Mouse (Mus musculus): Measurements from ENCODE around the gene Sgk2.

The Sgk2 gene

DNA sequence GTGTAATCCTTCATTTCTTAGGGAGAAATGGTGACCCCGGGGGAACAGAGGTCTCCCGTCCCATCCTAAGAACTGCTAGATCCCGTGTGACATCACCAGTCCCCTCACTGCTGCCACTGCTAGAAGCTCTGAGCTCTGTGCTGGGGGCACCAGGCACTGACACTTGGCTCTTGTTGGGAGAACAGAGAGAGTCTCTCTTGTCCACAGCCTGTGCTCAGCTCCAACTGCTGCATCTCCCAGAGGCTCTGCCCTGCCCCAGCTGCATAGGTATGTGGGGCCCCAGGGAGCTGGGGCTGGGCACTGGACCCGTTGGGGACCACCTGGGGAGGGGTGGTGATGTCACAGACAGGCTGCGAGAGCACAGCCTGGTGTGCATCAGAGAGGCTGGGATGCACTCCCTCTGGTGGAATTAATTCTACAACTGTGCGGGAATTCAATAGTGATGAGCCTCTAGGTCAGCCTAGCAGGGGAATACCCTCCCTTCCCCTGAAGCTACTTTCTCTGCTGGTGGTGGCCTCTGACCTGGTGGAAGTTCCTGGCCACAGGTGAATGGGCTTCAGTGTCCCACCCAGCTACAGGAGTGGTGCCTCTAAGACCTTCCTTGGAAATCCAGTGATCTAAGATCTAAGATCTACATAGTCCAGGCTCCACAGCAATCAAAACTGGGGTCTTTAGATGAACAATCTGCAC is 4.4 kb downstream of the Sgk2 start:
- DNase-seq (ENCODE audit: low read depth, low spot score): no peak

- DNase-seq (ENCODE audit: low read depth, low spot score): no peak
These were observed 4.9 kb downstream of the Sgk2 start for GRCm38 (mm10) chr2:162992084-162992437.

DNA sequence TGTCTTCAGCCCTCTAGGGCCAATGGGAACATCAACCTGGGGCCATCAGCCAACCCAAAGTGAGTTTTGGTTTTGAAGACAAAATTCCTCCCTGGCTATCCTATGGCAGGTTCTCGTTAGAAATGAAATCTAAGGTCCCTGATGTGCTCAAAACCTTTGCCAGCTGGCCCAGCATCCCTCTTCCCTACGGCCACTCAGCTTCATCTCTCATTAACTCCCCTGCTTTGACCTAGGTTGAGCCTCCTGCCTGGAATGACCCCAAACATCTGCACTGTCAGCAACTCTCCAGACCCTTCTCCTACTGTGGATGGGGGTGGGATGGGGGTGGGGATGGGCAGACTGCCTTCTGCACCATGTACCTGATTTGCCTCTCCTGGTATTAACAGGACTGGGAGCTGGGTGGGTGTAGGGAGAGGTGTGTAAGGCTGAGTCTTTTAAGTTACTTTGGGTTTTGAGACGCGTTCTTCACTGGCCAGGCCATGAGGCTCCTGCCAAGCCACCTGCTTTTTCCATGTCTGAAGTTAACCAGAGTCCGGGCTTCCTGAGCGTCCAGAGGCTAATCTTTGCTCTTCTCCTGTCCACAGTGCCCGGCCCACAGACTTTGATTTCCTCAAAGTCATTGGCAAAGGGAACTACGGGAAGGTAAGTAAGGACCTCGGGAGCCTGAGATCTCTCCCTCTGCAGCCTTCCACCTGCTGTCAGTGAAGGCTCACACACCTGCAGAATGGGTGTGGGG is 6.9 kb downstream of the Sgk2 start:
- no peak for DNase-seq (ENCODE audit: low read depth, low spot score)

GRCm38 (mm10) chr2:162998528-162999230 is 11.5 kb downstream of the Sgk2 start:
- DNase-seq (ENCODE audit: low read depth, low spot score): peak; percentile 73

DNA sequence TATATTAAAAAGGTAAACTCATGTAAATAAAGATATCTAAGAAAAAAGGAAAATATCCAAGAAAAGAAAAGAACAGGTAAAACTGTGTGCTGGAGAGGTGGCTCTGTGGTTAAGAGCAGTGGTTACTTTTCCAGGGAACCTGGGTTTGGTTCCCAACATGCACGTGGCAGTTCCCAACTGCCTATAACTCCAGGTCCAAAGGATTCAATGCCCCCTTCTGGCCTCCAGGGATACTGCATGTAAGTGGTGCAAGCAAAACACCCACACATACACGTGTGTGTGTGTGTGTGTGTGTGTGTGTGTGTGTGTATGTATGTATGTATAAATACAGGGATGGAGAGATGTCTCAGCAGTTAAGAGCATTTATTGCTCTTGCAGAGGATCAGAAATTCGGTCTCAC is 12.6 kb downstream of the Sgk2 start:
- DNase-seq (ENCODE audit: low read depth, low spot score): peak; percentile 46

DNA sequence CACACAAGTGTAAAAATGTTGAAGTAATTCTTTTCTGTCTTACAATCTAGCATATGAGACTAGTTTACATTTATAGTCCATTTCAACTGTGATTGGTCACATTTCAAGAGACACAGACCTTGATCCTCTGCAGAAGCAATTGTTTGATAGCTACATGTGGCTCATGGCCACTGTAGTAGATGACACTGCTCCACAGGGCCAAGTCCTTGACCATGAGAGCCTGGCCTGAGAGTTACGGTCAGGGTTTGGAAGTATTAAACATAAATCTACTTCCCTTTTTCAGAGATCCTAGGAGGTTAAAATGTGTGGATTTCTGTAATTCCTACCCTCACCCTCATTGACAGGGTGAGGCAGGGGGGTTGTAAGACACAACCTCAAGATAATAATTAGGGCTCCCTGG is 13.9 kb downstream of the Sgk2 start:
- no peak for DNase-seq (ENCODE audit: low read depth, low spot score)

DNA sequence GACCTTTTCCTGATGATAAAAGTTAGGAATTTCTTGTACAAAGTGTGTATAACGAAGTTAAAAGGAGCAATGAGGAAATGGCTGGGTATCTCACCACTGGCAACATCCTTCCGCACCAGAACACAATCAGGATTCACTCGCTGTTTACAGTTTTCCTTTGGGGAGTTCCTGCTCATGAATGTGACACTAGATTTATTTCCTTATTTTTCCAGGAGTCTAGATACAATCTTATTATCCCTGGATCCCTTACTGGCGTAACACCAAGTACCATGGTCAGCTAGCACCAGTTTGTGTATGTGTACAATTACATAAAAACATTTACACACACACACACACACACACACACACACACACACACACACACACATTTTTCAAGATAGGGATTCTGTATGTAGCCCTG is 20.2 kb downstream of the Sgk2 start:
- no peak for DNase-seq (ENCODE audit: low read depth, low spot score)

DNA sequence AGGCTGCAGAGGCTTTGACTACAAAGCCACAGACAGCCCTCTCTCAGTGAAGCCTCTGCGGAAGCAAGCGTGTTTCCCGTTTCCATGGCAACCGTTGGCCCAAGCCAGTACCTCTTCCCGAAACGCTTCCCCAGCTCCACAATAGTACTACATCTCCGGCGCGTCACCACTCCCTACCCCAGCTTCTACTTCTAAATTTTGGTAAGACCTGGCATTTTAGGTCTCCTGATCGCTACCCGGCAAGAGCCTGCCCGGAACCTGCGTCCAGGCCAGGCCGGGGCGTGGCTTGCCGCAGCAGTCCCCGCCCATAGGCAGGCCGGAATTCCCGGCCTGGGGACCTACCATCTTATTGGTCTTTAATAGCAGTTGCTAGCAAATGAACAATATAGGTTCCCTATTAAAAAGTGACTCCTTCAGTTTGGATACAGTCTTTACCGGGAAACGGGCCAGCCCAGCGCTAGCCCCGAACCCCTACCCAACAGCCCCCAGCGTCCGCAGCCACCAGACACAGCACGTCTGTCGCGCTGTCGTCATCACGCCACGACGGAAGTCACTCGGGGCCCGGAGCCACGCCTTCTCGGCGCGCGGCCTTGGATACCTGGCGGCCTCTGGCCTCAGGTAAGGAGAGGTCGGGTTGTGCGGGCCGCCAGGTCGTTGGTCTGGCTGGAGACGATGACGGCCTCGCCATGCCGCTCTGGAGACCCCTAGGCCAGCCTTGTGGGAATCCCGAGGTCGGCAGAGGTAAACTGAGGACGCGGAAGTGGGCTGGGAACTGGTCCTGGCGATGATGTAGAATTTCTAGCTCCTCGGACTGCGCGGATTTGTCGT is 30.0 kb downstream of the Sgk2 start, which contains the start of gene Ift52:
Ift52 (plus strand) TSS at position 439 of the 828 bp plus-strand sequence.
- peak; percentile 85 for DNase-seq (ENCODE audit: low read depth, low spot score)

- no peak for DNase-seq (ENCODE audit: low read depth, low spot score)
These were observed 44.2 kb downstream of the Sgk2 start for GRCm38 (mm10) chr2:163031289-163031688.

DNA sequence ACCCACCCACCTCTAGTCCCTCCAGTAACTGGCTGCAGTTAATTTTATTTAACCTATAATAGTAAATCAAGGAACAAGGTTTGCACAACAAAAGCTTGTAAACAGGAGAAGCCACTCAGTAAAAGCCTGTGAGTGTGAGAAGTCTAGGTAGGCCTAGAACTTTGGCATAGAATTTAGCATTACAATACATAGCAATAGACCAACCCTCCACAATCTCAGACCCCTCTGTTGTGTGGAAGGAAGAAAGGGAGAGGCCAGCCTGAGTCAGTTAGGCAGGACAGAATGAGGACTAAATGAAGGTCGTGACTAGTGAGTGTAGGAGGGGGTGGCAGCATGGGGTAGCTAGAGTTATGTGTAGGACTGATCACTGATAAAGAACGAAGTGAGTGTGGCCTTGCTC is 44.6 kb downstream of the Sgk2 start:
- DNase-seq (ENCODE audit: low read depth, low spot score): no peak

DNA sequence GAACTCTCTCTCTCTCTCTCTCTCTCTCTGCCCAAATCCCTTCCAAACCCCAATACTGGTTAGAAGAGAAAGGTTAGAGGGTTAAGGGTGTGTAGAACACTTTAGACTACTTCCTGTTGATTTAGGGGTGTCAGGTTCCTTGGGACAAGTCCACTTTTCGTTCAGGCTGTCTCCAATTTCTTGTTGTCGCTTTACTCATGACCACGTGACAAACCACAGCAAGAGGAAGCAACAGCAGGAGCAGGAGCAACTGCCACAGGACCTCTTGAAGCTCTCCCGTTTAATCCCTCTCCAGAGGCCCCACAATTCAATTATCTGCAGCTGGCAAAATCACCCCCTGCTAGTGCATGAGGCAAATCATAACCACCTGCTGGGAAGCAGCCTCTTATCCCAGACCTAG is 45.5 kb downstream of the Sgk2 start:
- no peak for DNase-seq (ENCODE audit: low read depth, low spot score)

DNA sequence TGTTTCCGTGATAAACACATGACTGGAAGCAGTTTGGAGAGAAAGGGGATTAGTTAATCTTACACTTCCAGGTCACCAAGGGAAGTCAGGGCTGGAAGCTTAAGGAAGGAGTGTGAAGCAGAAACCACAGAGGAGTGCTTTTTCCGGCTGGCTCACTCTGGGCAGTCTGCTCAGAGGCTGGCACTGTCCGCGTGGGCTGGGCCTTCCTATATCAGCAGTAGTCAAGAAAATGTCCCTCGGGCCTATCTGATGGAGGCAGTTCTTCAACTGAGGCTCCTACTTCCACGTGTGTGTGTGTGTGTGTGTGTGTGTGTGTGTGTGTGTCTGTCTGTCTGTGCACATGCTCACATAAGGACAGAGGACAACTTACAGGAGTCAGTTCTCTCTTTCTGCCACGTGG is 52.8 kb downstream of the Sgk2 start:
- DNase-seq (ENCODE audit: low read depth, low spot score): no peak

- peak; percentile 56 for DNase-seq (ENCODE audit: low read depth, low spot score)
These were observed 61.0 kb downstream of the Sgk2 start for GRCm38 (mm10) chr2:163048125-163048524.

DNA sequence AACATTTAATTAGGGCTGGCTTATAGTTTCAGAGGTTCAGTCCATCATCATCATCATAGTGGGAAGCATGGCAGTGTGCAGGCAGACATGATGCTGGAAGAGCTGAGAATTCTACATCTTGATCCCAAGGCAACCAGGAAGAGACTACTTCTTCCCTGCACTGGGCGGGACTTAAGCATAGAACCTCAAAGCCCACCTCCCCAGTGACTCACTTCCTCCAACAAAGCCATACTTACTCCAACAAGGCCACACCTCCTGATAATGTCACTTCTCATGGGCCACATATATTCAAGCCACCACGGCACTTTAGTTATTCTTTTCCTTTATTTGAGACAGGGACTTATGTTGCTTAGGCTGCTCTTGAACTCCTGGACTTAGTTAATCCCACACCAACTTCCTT is 62.0 kb downstream of the Sgk2 start:
- DNase-seq (ENCODE audit: low read depth, low spot score): no peak

GRCm38 (mm10) chr2:163051691-163052090 is 64.6 kb downstream of the Sgk2 start:
- no peak for DNase-seq (ENCODE audit: low read depth, low spot score)

DNA sequence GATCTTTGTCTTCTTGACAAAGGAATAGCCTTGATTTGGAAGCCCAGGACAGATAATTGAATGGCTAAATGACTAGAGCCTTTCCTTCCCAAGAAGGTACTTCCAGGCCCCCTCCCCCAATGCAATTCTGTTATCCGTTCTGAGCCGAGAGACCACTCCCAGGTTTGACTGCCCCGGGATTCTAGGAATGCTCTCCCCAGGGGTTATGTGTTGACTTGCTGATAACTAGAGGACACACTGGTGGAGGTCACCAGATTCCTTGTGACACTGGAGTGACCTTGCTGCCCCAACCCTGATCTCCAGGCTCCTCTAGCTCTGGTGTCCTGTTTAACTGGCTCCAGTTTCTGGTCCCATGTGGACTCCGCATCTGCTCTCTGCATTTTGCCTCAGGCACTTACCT is 65.0 kb downstream of the Sgk2 start:
- no peak for DNase-seq (ENCODE audit: low read depth, low spot score)

DNA sequence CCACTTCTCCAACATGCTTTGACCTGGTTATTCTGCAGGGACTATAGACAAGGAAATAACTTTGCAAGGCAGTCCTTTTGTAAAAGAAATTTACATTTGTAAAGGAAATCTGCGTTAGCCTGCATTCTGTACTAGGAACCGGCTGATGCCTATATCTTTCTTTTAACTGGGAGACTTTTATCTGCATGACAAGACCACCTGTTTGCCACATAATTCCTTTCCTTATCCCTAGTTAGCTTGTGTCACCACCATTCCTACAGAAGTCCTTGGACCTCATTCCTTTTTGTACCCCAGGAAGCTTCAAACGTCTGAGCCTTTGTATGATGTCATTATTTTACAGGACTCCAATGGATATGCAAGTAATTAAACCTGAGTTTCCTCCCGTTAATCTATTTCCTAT is 65.7 kb downstream of the Sgk2 start:
- no peak for DNase-seq (ENCODE audit: low read depth, low spot score)

GRCm38 (mm10) chr2:163054335-163054840 is 67.3 kb downstream of the Sgk2 start, which contains the start of gene Mybl2:
Gene Mybl2 (plus strand): TSS chr2:163054687.
- peak; percentile 97 for DNase-seq (ENCODE audit: low read depth, low spot score)

- peak; percentile 10 for DNase-seq (ENCODE audit: low read depth, low spot score)
These were observed 67.9 kb downstream of the Sgk2 start for GRCm38 (mm10) chr2:163054891-163055494.

DNA sequence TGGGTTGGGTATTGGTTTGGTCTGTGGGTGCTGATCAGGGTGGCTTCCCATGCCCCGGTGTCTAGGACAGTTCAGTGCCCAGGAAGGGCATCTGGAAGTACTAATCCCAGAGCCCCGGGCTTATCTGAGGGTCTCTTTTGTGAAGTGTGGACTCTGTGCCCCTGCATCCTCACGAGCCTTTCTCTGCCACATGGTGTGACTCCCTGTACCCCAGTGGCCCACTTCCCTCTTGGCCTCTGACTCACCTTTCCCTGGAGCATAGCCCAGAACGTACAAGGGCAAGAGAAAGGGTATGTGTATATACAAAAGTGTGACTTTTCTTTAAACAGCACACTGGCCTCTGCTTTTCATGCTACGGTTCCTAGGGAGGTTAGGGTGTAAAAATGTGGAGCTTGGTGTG is 68.6 kb downstream of the Sgk2 start:
- no peak for DNase-seq (ENCODE audit: low read depth, low spot score)

- no peak for DNase-seq (ENCODE audit: low read depth, low spot score)
These were observed 69.5 kb downstream of the Sgk2 start for GRCm38 (mm10) chr2:163056584-163056983.
